Mouse (Mus musculus) kidney, postnatal 0 days (tissue): Measurements from ENCODE around the gene Xylt1. TPM values are rescaled to one million over a fixed set of nuclear protein-coding genes. Genes with fewer than 3 reads are reported as not detected.

ENCODE experiments used
- ATAC-seq: fragments of 200-750 bp; cut with Nextera tagmentation; replicated peaks from 2 replicates; pipeline ENCODE4 v1.8.0; 2017; ENCODE audit warnings: low read depth, moderate number of reproducible peaks, moderate TSS enrichment, moderate library complexity; ENCODE audit not compliant: low FRiP score
- DNase-seq: peaks from one replicate; pipeline ENCODE4 v3.0.0-alpha.2; 2016; ENCODE audit warnings: low spot score
- H3K27ac ChIP-seq: fragments of 300-500 bp; sonication (generic); 2 replicates; pipeline ENCODE4 v1.5.1; 2014; ENCODE audit warnings: mild to moderate bottlenecking
- H3K27me3 ChIP-seq: fragments of 300-500 bp; sonication (generic); 2 replicates; pipeline ENCODE4 v1.6.1; 2014; ENCODE audit warnings: low read length, mixed read lengths; ENCODE audit not compliant: insufficient read depth
- H3K36me3 ChIP-seq: fragments of 300-500 bp; sonication (generic); 2 replicates; pipeline ENCODE4 v1.6.1; 2014; ENCODE audit warnings: low read length, mixed read lengths; ENCODE audit not compliant: insufficient read depth
- H3K4me1 ChIP-seq: fragments of 300-500 bp; sonication (generic); replicated peaks from 2 replicates; pipeline ENCODE4 v1.6.1; 2014; ENCODE audit warnings: antibody characterized with exemption, low read length, mixed read lengths; ENCODE audit not compliant: insufficient read depth
- H3K4me2 ChIP-seq: fragments of 300-500 bp; sonication (generic); 2 replicates; pipeline ENCODE4 v1.6.1; 2014; ENCODE audit warnings: mild to moderate bottlenecking, low read length, moderate library complexity, mixed read lengths
- H3K4me3 ChIP-seq: fragments of 300-500 bp; sonication (generic); replicated peaks from 2 replicates; pipeline ENCODE4 v1.5.1; 2014; ENCODE audit warnings: low read depth, low read length
- H3K9ac ChIP-seq: fragments of 300-500 bp; sonication (generic); 2 replicates; pipeline ENCODE4 v1.6.1; 2014; ENCODE audit warnings: low read depth, low read length
- H3K9me3 ChIP-seq: fragments of 300-500 bp; sonication (generic); replicated peaks from 2 replicates; pipeline ENCODE4 v1.6.1; 2016; ENCODE audit warnings: low read length, inconsistent platforms, mixed read lengths
- CTCF ChIP-seq: IDR thresholded peaks from 2 replicates; pipeline ENCODE4 v1.5.1; 2016; ENCODE audit warnings: antibody characterized with exemption, low read depth, mild to moderate bottlenecking, moderate library complexity
- WGBS: fragments of 180-500 bp; shearing (Covaris S2); extraction: QIAGEN DNeasy Blood & Tissue Kit; methylation state at CpG from one replicate; pipeline ENCODE4 v1.1.7; 2014; 5-methylcytosine and 5-hydroxymethylcytosine counted together
- polyA plus RNA-seq: library from polyadenylated mRNA; unstranded; fragments of >200 nt; fragmentation: Nextera tagmentation; extraction: Ambion mirVana; gene quantifications from 2 replicates; pipeline ENCODE4 v1.2.1, GENCODE M21; 2015

Xylt1 gene
- polyA plus RNA-seq, 1 experiment from 2014 or later = 1.7 TPM

DNA sequence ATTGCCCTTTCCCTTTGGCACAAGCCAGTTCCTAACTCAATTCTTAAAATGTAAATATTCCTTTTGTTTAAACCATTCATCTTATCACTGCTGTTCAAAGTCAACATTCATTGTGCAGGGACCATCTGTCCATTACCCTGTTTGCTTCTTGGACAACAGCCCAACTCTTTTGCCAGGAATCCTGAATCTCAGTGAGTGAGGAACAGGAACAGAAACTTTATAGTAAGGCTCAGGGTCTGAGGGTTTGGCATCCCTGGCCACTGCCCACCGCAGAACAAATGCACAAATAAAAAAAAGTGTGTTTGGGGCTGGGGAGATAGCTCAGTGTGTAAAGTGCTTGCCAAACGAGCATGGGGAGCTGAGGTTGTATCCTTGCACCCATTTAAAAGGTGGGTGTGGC is 71.5 kb downstream of the Xylt1 start:
- H3K4me2 ChIP-seq = no peak overlapping the region
- no peak for DNase-seq
- H3K9ac ChIP-seq = no peak overlapping the region
- no peak for ATAC-seq
- H3K36me3 ChIP-seq = no peaks in the 10 kb centered on the region
- peaks cover 5% of the 10 kb centered on the region; the same call in 1 of the 2 replicates for H3K4me1 ChIP-seq
- 57% methylated on average over 2 of the region's 2 CpGs for WGBS
- H3K27me3 ChIP-seq = no peaks in the 10 kb centered on the region
- no peaks in the 10 kb centered on the region for H3K9me3 ChIP-seq
- no peak for TF ChIP-seq CTCF
- H3K4me3 ChIP-seq = no peak overlapping the region
- no peak overlapping the region for H3K27ac ChIP-seq

DNA sequence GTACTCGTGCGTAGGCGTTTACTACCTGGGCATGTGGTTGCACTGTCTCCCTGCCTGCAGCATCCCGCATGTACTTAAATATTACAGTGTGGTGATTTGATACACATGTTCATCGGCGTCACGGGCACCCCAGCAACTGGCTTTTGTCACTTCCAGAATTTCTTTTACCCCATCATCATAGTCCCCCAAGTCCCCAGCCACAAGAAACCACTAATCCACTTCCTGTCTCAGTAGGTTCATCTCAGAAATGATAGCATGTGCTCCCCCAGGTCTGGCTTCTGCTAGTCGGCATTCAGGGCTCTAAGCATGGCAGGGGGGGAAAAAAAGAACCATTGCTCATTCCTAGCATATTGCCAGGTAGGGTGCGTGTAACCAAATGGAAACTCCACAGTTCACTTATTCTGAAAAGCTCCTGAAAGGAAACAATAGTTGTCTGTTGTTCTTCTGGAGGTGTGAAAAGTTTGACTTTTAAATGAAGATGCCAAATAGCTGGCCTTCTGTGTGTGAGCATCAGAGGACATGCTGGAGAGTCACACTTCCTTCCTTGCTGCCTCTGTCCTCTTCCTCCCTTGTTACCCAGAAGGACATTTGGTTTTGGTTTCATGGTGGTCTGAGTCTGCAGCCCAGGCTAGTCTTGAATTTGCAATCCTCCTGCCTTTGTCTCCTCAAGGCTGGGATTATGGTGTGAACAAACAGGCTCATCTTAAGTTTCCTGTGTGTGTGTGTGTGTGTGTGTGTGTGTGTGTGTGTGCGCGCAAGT is 74.2 kb downstream of the Xylt1 start:
- TF ChIP-seq CTCF = no peak
- no peaks in the 10 kb centered on the region for H3K27me3 ChIP-seq
- H3K4me2 ChIP-seq = no peak overlapping the region
- no peak overlapping the region for H3K27ac ChIP-seq
- H3K36me3 ChIP-seq = no peaks in the 10 kb centered on the region
- 87% methylated on average over 11 of the region's 11 CpGs for WGBS
- H3K9ac ChIP-seq = no peak overlapping the region
- H3K4me3 ChIP-seq = no peak overlapping the region
- ATAC-seq (no peak), DNase-seq (no peak)
- H3K4me1 ChIP-seq = peaks cover 5% of the 10 kb centered on the region; the same call in 1 of the 2 replicates
- no peaks in the 10 kb centered on the region for H3K9me3 ChIP-seq

DNA sequence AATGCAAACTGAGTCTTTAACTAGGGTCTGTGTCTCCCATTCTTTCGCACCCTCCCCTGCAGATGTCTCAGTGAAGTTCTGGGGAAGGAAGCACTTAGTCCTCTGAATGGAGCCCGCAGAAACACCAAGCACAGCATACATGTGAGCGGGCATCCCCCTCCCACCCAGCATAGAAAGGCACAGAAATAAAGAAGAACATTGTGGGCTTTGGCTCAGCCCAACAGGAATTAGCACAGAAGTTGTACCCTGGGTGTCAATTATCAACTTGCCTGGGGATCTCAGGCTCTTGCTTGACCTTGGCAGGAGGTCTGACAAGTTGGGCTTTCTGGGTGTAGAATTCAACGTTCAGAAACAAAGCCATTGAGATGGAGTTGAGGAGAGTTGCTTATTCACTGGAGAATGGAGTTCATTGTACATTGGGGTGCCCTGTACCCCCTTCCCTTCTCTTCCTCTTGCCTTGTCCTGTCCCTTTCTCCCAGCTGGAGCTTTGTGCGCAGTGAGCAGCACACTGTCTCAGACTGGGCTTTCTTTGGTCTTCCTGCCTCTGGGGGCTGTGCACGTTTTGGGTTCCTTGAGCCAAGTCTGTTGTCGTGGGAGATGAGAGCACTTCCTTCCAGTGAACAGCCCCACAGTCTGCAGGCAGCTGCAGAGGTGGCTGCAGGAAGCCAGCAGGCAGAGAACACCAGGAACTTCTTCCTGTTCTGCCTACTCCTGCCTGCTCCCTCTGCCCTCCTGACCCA is 81.6 kb downstream of the Xylt1 start:
- WGBS = 44% methylated on average over 7 of the region's 7 CpGs
- ATAC-seq = no peak
- H3K27ac ChIP-seq = no peak overlapping the region
- no peak overlapping the region for H3K4me2 ChIP-seq
- no peak overlapping the region for H3K4me3 ChIP-seq
- no peaks in the 10 kb centered on the region for H3K27me3 ChIP-seq
- 0 out of 2 replicates have a peak, but pooled peaks cover 10% of the 10 kb centered on the region for H3K4me1 ChIP-seq
- peak; percentile 42 for DNase-seq
- no peak overlapping the region for H3K9ac ChIP-seq
- H3K36me3 ChIP-seq = no peaks in the 10 kb centered on the region
- no peaks in the 10 kb centered on the region for H3K9me3 ChIP-seq
- no peak for TF ChIP-seq CTCF

DNA sequence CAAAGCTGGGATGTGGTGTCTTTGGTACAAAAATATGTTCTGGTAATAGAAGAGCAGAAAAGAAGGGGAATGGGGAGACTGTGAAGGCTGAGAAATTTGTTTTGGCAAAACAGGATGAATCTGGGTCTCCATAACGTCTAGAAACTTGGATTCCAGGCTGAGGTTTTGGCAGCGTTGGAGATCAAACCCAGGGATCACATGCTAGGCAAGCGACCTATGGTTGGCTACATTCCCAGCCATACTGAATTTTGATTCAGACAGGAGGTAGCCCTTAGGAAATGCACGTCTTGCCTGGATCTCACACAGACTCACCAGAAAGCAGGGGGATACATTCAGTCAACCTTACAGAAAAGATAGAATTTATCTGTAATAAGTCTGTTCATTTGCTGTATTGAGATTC is 84.2 kb downstream of the Xylt1 start:
- no peak overlapping the region for H3K27ac ChIP-seq
- H3K36me3 ChIP-seq = no peaks in the 10 kb centered on the region
- ATAC-seq (no peak), DNase-seq (no peak)
- no peak overlapping the region for H3K4me2 ChIP-seq
- 0 out of 2 replicates have a peak, but pooled peaks cover 10% of the 10 kb centered on the region for H3K4me1 ChIP-seq
- H3K27me3 ChIP-seq = no peaks in the 10 kb centered on the region
- H3K9me3 ChIP-seq = no peaks in the 10 kb centered on the region
- no peak overlapping the region for H3K4me3 ChIP-seq
- TF ChIP-seq CTCF = no peak
- no peak overlapping the region for H3K9ac ChIP-seq
- 43% methylated on average over 4 of the region's 4 CpGs for WGBS

DNA sequence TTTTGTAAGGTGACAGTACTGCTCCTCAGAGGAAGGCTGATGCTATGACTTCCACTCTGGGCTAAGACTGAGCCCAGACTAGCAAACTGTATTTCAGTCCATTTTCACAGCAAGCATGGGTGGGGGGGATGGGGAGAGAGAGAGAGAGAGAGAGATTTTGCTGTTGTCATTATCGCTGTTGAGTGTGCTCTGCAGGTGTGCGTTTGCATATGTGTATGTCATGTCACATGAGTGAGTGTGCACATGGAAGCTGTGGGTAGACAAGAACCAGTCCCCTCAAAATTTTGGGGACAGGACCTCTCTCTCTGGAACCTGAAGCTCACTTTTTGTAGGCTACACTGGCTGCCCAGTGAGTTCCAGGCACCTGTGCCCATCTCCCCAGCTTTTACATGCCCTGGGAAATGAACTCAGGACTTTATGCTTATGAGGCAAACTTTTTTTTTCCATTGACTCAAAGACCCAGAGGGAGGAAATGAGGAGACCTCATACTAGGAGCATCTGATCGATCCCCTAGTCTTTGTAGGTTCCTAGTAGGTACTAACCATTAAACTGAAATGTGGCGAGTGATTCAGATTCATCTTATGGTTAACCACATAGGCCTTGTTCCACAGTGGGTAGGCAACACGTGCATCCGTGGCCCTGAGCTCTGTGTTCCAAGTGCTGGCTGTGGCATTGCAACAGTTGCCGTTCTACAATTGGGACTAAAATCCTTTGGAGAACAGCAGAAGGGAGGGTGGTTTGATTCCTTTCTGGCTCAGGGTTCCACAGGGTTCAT is 85.4 kb downstream of the Xylt1 start:
- DNase-seq = no peak
- no peaks in the 10 kb centered on the region for H3K27me3 ChIP-seq
- H3K27ac ChIP-seq = no peak overlapping the region
- no peaks in the 10 kb centered on the region for H3K9me3 ChIP-seq
- H3K9ac ChIP-seq = no peak overlapping the region
- H3K4me3 ChIP-seq = no peak overlapping the region
- ATAC-seq = no peak
- TF ChIP-seq CTCF = no peak
- H3K4me1 ChIP-seq = 0 out of 2 replicates have a peak, but pooled peaks cover 13% of the 10 kb centered on the region
- H3K36me3 ChIP-seq = no peaks in the 10 kb centered on the region
- H3K4me2 ChIP-seq = no peak overlapping the region
- WGBS = 96% methylated on average over 7 of the region's 7 CpGs

DNA sequence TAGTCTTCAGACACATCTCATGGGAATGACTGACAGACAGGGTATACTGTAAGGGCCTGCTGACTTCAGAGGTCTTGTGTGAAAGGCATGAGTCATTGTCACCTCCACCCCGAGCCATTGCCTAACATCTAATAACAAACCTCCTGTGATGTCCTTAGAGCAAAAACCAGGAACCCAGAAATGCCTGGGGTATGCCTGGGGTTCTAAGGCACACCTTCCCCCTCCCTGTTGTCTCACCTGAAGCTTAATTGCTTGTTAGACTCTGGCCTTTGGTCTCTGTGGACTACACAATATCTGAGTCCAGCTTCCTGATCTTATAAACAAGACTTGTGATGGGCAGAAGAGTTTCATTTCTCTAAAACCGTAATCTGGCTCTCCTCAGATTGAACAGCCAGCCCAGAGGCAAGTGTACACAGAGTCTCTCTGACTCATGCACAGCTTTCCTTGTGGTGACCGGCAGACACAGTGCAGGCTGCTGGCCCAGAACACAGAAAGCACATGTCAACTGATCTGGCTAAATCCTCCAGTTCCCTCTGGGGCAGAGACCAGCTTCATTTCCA is 89.5 kb downstream of the Xylt1 start:
- WGBS = 53% methylated on average over 3 of the region's 3 CpGs
- no peak for TF ChIP-seq CTCF
- no peak overlapping the region for H3K4me2 ChIP-seq
- no peak overlapping the region for H3K27ac ChIP-seq
- no peaks in the 10 kb centered on the region for H3K36me3 ChIP-seq
- no peak overlapping the region for H3K4me3 ChIP-seq
- ATAC-seq (no peak), DNase-seq (no peak)
- no peaks in the 10 kb centered on the region for H3K9me3 ChIP-seq
- H3K27me3 ChIP-seq = no peaks in the 10 kb centered on the region
- no peak overlapping the region for H3K9ac ChIP-seq
- peaks cover 28% of the 10 kb centered on the region for H3K4me1 ChIP-seq
